Mouse (Mus musculus): ENCODE data around the gene Rnf220.

DNA sequence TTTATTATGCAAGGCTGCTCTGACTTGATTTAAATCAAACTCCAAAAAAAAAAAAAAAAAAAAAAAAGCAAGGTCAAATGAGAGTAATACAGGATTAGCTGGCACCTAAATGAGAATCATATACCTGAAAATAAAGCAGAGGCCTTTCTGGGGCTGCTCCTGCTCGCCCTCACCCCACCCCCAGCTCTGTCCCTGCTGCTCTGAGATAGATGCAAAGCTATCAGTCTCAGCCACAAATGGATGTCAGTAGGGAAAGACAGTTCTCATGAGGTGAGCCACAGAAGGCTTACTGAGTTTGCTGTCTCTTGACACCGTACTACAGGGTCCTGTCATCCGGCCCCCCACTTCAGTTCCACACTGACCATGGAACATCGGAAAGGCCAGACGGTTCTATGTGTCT, 14.7 kb downstream of the Rnf220 start:
- TF ChIP-seq CTCF (IDR thresholded peaks at IDR 0.05; ENCODE audit: low read depth, low read length) (no peak), POLR2A (IDR thresholded peaks at IDR 0.05; ENCODE audit: extremely low read depth, insufficient read depth, low read length) (no peak)

Measured in liver, adult 2 months (tissue).